Mouse (Mus musculus) liver, embryonic 14 days (tissue): ENCODE results near the gene Hyal6. TPM values are rescaled to one million over a fixed set of nuclear protein-coding genes. Genes with fewer than 3 reads are reported as not detected.

ENCODE experiments used
- polyA plus RNA-seq: library from polyadenylated mRNA; depleted of rRNA; stranded (reverse); fragments of >200 nt; gene quantifications from 2 replicates; pipeline ENCODE4 v1.2.3, GENCODE M21; 2012; rRNA removed

Gene Hyal6
- not detected in 2 replicates for polyA plus RNA-seq

GRCm38 (mm10) chr6:24732945-24733344 is at the start of gene Hyal6:
Hyal6 (plus strand) TSS chr6:24733245.

GRCm38 (mm10) chr6:24748029-24748428 is 15.0 kb downstream of the Hyal6 start, which contains the start of gene Hyal4:
Hyal4 (plus strand) TSS chr6:24748329.

GRCm38 (mm10) chr6:24790888-24791287 is 57.8 kb downstream of the Hyal6 start, which contains the start of gene Spam1:
Spam1 (plus strand) TSS chr6:24791188.

Other genes starting within 250 kb of the Hyal6 start
- 0.01 TPM in 2 replicates for gene Iqub, start 218.2 kb upstream of the Hyal6 start, polyA plus RNA-seq
- 22.6 and 23.0 TPM in 2 replicates for gene Ndufa5, start 205.2 kb upstream of the Hyal6 start, polyA plus RNA-seq
- 0.02 TPM in 1 of 2 replicates, not detected in the other for gene Asb15, start 205.1 kb upstream of the Hyal6 start, polyA plus RNA-seq
- gene Lmod2, start 135.5 kb upstream of the Hyal6 start, polyA plus RNA-seq: 0.03 and 0.12 TPM in 2 replicates
- gene Wasl, start 68.2 kb upstream of the Hyal6 start, polyA plus RNA-seq: 5.6 and 7.0 TPM in 2 replicates
- not detected in 2 replicates for gene Hyal4, start 15.1 kb downstream of the Hyal6 start, polyA plus RNA-seq
- gene Spam1, start 57.9 kb downstream of the Hyal6 start, polyA plus RNA-seq: not detected in 2 replicates
- not detected in 2 replicates for gene Hyal5, start 124.8 kb downstream of the Hyal6 start, polyA plus RNA-seq
- gene Tmem229a, start 223.1 kb downstream of the Hyal6 start, polyA plus RNA-seq: 0.08 and 0.14 TPM in 2 replicates